Mouse (Mus musculus): ENCODE results near the gene Pkp4.
"Not testable (repeated sequence)": the region's sequence is repeated elsewhere in the genome, so short reads cannot be mapped to it uniquely, and the experiment has no call there.

- TF ChIP-seq CTCF, EP300 (IDR thresholded peaks at IDR 0.05; ENCODE audit: low read depth): not testable (repeated sequence)
Observed at GRCm38 (mm10) chr2:59395160-59395650, 234.6 kb downstream of the Pkp4 start.

All from liver, postnatal 0 days (tissue).